Mouse (Mus musculus): ENCODE measurements around the gene Calm3. TPM values are rescaled to one million over a fixed set of nuclear protein-coding genes. Genes with fewer than 3 reads are reported as not detected.

The Calm3 gene
- polyA plus RNA-seq, 1 experiment = 336 TPM

DNA sequence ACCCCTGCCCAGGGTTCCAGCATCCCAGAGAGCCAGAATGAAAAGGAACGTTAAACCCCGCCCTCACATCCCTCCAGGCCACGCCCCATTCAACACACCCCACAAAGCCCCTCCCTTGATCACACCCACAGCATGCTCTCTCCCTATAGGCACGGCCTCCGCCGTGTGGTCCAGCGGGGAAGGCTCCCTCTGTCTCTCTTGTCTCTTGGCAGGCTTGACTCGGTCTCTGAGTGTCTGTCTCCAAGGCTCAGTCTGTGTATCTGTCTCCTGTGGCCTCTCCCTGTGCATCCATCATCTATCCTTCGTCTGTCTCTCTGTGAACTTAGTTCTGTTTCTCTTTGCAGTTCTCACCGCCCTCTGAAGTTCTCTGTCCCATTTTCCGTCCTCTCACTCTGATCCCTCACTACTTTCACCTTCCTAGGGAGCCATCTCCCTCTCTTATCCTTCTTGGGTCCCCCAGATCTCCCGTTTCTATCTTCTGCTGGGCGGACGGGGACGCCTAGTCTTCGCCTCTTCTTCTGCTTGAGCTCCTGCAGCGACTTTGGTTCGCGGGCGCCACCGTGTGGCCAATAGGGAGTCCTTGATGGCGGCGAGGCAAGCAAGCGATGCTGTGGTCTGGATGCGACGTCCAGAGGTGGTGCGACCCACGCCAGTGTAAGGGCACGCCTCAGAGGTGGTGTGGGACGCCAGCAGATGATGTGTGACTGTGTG lies 32.1 kb downstream of the Calm3 start, which contains the start of gene Gng8:
Gng8 (plus strand) TSS at position 146 of the 711 bp plus-strand sequence.
- Histone ChIP-seq H3K36me3 (ENCODE audit: control insufficient read depth, insufficient read depth) (no peaks in the 10 kb centered on the region), H3K79me2 (ENCODE audit: control insufficient read depth, insufficient read depth) (no peaks in the 10 kb centered on the region), H3K4me2 (ENCODE audit: low read depth) (peak within 1 kb of the TSS; percentile 90), H3K27me3 (ENCODE audit: control insufficient read depth, insufficient read depth, insufficient read length) (no peaks in the 10 kb centered on the region), H3ac (ENCODE audit: control insufficient read depth, insufficient read length) (no peak within 1 kb of the TSS), H3K4me3 (peak within 1 kb of the TSS; percentile 21)
- TF ChIP-seq POLR2A (IDR thresholded peaks at IDR 0.05; ENCODE audit: insufficient read length, low read depth) = peak; percentile 45
- TF ChIP-seq POLR2AphosphoS2 (IDR thresholded peaks at IDR 0.05; ENCODE audit: insufficient read length, low read depth) = peak; percentile 52
- no peak for TF ChIP-seq MYOG (IDR thresholded peaks at IDR 0.05; ENCODE audit: control insufficient read depth in 1 of 3, insufficient read depth in 1 of 3, insufficient read length in 2 of 3, low read depth in 2 of 3)

DNA sequence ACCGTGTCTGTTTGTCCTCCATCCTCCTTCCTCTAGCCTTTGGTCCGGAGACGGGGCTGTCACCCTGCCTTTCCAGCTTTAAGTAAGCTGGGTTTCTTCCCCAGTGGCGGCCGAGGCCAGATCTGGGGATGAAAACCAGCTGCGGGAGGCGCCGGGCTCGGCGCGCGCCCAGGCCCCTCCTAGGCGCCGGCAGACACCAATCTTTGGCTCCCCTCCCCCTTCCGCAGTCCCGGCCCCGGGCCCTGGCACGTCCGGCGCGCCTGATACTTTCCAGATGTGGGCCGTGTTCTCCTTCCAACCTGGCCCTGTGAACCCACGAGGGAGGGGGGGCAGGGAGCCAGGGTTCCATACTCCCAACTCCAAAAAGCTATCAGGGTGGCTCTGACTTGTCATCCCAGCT lies 33.0 kb downstream of the Calm3 start:
- H3K36me3 ChIP-seq (ENCODE audit: control insufficient read depth, insufficient read depth) = no peaks in the 10 kb centered on the region
- peak overlapping the region; percentile 21 for H3K4me3 ChIP-seq
- peak overlapping the region; percentile 90 for H3K4me2 ChIP-seq (ENCODE audit: low read depth)
- H3ac ChIP-seq (ENCODE audit: control insufficient read depth, insufficient read length) = no peak overlapping the region
- TF ChIP-seq REST (IDR thresholded peaks at IDR 0.05; ENCODE audit: insufficient read depth, insufficient read length) = no peak
- TF ChIP-seq MYOD1 (IDR thresholded peaks at IDR 0.05; ENCODE audit: control insufficient read depth in 1 of 3, insufficient read length in 2 of 3, low read depth in 2 of 3) = no peak
- TF ChIP-seq POLR2AphosphoS2 (IDR thresholded peaks at IDR 0.05; ENCODE audit: insufficient read length, low read depth) = no peak
- no peak for TF ChIP-seq TCF12 (IDR thresholded peaks at IDR 0.05; ENCODE audit: insufficient read depth, poor library complexity, severe bottlenecking)
- TF ChIP-seq CEBPB (IDR thresholded peaks at IDR 0.05; ENCODE audit: insufficient read depth, poor library complexity, severe bottlenecking) = no peak
- TF ChIP-seq TCF3 (IDR thresholded peaks at IDR 0.05; ENCODE audit: insufficient read length, low read depth) = no peak
- TF ChIP-seq MAX (IDR thresholded peaks at IDR 0.05; ENCODE audit: low read depth) = no peak
- TF ChIP-seq E2F4 (IDR thresholded peaks at IDR 0.05; ENCODE audit: insufficient read depth) = no peak
- no peak for TF ChIP-seq MYOG (IDR thresholded peaks at IDR 0.05; ENCODE audit: control insufficient read depth in 1 of 3, insufficient read depth in 1 of 3, insufficient read length in 2 of 3, low read depth in 2 of 3)
- TF ChIP-seq USF1 (IDR thresholded peaks at IDR 0.05; ENCODE audit: low read depth) = no peak
- TF ChIP-seq SRF (IDR thresholded peaks at IDR 0.05; ENCODE audit: control insufficient read depth, insufficient read length, low read depth) = no peak
- no peak for TF ChIP-seq POLR2A (IDR thresholded peaks at IDR 0.05; ENCODE audit: insufficient read length, low read depth)
- H3K79me2 ChIP-seq (ENCODE audit: control insufficient read depth, insufficient read depth) = no peaks in the 10 kb centered on the region
- no peaks in the 10 kb centered on the region for H3K27me3 ChIP-seq (ENCODE audit: control insufficient read depth, insufficient read depth, insufficient read length)

DNA sequence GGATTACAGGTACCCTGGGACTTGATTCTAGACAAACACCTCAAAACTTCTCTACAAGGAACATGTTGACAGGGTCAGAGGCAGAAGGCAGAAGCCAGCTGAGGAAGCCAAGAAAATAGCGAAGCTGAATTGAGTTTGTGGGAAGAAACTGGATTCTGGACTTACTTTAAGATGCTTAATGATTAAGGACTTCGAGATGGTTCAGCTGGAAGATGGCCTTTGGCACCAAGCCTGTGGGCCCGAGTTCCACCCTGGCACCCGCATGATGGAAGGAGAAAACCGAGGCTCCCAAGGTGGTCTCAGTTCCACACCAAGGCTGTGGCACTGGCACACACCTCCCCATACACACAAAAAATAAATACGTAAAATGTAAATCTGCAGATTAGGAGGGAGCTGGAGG lies 33.4 kb downstream of the Calm3 start:
- TF ChIP-seq MAX (IDR thresholded peaks at IDR 0.05; ENCODE audit: low read depth) (no peak), MYOD1 (IDR thresholded peaks at IDR 0.05; ENCODE audit: control insufficient read depth in 1 of 3, insufficient read length in 2 of 3, low read depth in 2 of 3) (no peak), TCF12 (IDR thresholded peaks at IDR 0.05; ENCODE audit: insufficient read depth, poor library complexity, severe bottlenecking) (no peak), E2F4 (IDR thresholded peaks at IDR 0.05; ENCODE audit: insufficient read depth) (no peak), CEBPB (IDR thresholded peaks at IDR 0.05; ENCODE audit: insufficient read depth, poor library complexity, severe bottlenecking) (no peak), TCF3 (IDR thresholded peaks at IDR 0.05; ENCODE audit: insufficient read length, low read depth) (no peak), REST (IDR thresholded peaks at IDR 0.05; ENCODE audit: insufficient read depth, insufficient read length) (no peak), USF1 (IDR thresholded peaks at IDR 0.05; ENCODE audit: low read depth) (no peak), POLR2A (IDR thresholded peaks at IDR 0.05; ENCODE audit: insufficient read length, low read depth) (no peak), POLR2AphosphoS2 (IDR thresholded peaks at IDR 0.05; ENCODE audit: insufficient read length, low read depth) (no peak)
- no peak overlapping the region for H3ac ChIP-seq (ENCODE audit: control insufficient read depth, insufficient read length)
- H3K79me2 ChIP-seq (ENCODE audit: control insufficient read depth, insufficient read depth) = no peaks in the 10 kb centered on the region
- H3K27me3 ChIP-seq (ENCODE audit: control insufficient read depth, insufficient read depth, insufficient read length) = no peaks in the 10 kb centered on the region
- H3K4me2 ChIP-seq (ENCODE audit: low read depth) = peak overlapping the region; percentile 27
- H3K36me3 ChIP-seq (ENCODE audit: control insufficient read depth, insufficient read depth) = no peaks in the 10 kb centered on the region
- no peak overlapping the region for H3K4me3 ChIP-seq

DNA sequence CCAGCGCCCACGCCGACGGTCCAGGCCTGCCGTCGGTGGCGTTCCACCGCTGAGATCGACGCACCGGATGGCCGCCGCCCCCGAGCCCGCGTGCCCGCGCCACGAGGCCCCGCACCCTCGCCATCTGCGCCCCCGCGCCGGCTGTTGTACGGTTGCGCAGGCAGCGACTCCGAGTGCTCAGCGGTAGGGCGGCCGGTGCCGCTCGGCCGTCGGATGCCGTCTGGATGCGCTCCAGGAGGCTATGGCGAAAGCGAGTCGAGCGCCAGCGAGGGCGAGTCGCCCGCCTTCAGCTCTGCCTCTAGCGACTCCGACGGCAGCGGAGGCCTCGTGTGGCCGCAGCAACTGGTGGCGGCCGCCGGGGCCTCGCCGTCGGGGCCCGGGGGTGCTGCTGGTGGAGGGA lies 38.0 kb downstream of the Calm3 start:
- Histone ChIP-seq H3ac (ENCODE audit: control insufficient read depth, insufficient read length) (no peak overlapping the region), H3K4me3 (no peak overlapping the region), H3K36me3 (ENCODE audit: control insufficient read depth, insufficient read depth) (no peaks in the 10 kb centered on the region), H3K4me2 (ENCODE audit: low read depth) (no peak overlapping the region), H3K27me3 (ENCODE audit: control insufficient read depth, insufficient read depth, insufficient read length) (no peaks in the 10 kb centered on the region), H3K79me2 (ENCODE audit: control insufficient read depth, insufficient read depth) (no peaks in the 10 kb centered on the region)
- TF ChIP-seq E2F4 (IDR thresholded peaks at IDR 0.05; ENCODE audit: insufficient read depth) (no peak), POLR2A (IDR thresholded peaks at IDR 0.05; ENCODE audit: insufficient read length, low read depth) (no peak), MYOD1 (IDR thresholded peaks at IDR 0.05; ENCODE audit: control insufficient read depth in 1 of 3, insufficient read length in 2 of 3, low read depth in 2 of 3) (no peak), TCF12 (IDR thresholded peaks at IDR 0.05; ENCODE audit: insufficient read depth, poor library complexity, severe bottlenecking) (no peak), TCF3 (IDR thresholded peaks at IDR 0.05; ENCODE audit: insufficient read length, low read depth) (no peak), MYOG (IDR thresholded peaks at IDR 0.05; ENCODE audit: control insufficient read depth in 1 of 3, insufficient read depth in 1 of 3, insufficient read length in 2 of 3, low read depth in 2 of 3) (no peak), USF1 (IDR thresholded peaks at IDR 0.05; ENCODE audit: low read depth) (no peak), REST (IDR thresholded peaks at IDR 0.05; ENCODE audit: insufficient read depth, insufficient read length) (no peak), POLR2AphosphoS2 (IDR thresholded peaks at IDR 0.05; ENCODE audit: insufficient read length, low read depth) (no peak), SRF (IDR thresholded peaks at IDR 0.05; ENCODE audit: control insufficient read depth, insufficient read length, low read depth) (no peak)

DNA sequence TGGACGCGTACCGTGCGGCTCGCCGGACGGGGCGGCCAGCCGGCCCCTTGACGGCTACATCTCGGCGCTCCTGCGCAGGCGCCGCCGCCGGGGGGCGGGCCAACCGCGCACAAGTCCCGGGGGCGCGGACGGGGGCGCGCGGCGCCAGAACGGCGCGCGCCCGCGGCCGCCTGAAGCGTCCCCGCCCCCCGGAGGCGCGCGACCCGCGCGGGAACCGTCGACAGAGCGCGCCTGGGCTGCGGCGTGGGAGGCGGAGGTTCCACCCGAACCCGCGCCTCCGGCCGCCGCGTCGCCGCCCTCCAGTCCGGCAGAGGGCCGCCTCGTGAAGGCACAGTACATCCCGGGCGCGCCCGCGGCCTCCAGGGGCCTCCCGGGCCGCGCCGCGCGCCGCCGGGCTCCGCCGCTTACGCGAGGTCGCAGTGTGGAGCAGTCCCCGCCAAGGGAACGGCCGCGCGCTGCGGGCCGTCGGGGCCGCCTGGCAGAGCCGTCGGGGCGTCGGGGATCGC lies 38.6 kb downstream of the Calm3 start:
- H3K4me3 ChIP-seq = no peak overlapping the region
- no peak overlapping the region for H3K4me2 ChIP-seq (ENCODE audit: low read depth)
- H3K36me3 ChIP-seq (ENCODE audit: control insufficient read depth, insufficient read depth) = no peaks in the 10 kb centered on the region

More for the DNA sequence above, 38.6 kb downstream of the Calm3 start:
- Histone ChIP-seq H3K27me3 (ENCODE audit: control insufficient read depth, insufficient read depth, insufficient read length) (no peaks in the 10 kb centered on the region), H3K79me2 (ENCODE audit: control insufficient read depth, insufficient read depth) (no peaks in the 10 kb centered on the region), H3ac (ENCODE audit: control insufficient read depth, insufficient read length) (no peak overlapping the region)
- TF ChIP-seq CEBPB (IDR thresholded peaks at IDR 0.05; ENCODE audit: insufficient read depth, poor library complexity, severe bottlenecking) (no peak), MYOD1 (IDR thresholded peaks at IDR 0.05; ENCODE audit: control insufficient read depth in 1 of 3, insufficient read length in 2 of 3, low read depth in 2 of 3) (no peak), TCF3 (IDR thresholded peaks at IDR 0.05; ENCODE audit: insufficient read length, low read depth) (no peak), TCF12 (IDR thresholded peaks at IDR 0.05; ENCODE audit: insufficient read depth, poor library complexity, severe bottlenecking) (no peak)
